Mouse (Mus musculus) limb, embryonic 15.5 days (tissue): ENCODE results near the gene Dnase1l2. TPM values are rescaled to one million over a fixed set of nuclear protein-coding genes. Genes with fewer than 3 reads are reported as not detected.

Source experiments
- ATAC-seq: fragments of 200-750 bp; cut with Nextera tagmentation; 2 replicates; pipeline ENCODE4 v1.8.0; 2017; ENCODE audit warnings: low read depth, moderate TSS enrichment; ENCODE audit not compliant: insufficient number of reproducible peaks, low FRiP score, low TSS enrichment
- H3K27ac ChIP-seq: fragments of 300-500 bp; sonication (generic); 2 replicates; pipeline ENCODE4 v1.5.1; 2015; ENCODE audit warnings: moderate library complexity, mild to moderate bottlenecking, inconsistent platforms
- H3K27me3 ChIP-seq: fragments of 300-500 bp; sonication (generic); 2 replicates; pipeline ENCODE4 v1.6.1; 2015; ENCODE audit warnings: inconsistent platforms
- H3K36me3 ChIP-seq: fragments of 300-500 bp; sonication (generic); 2 replicates; pipeline ENCODE4 v1.6.1; 2015; ENCODE audit warnings: inconsistent platforms
- H3K4me1 ChIP-seq: fragments of 300-500 bp; sonication (generic); 2 replicates; pipeline ENCODE4 v1.6.1; 2015; ENCODE audit warnings: inconsistent platforms
- H3K4me2 ChIP-seq: fragments of 300-500 bp; sonication (generic); 2 replicates; pipeline ENCODE4 v1.6.1; 2015; ENCODE audit warnings: mild to moderate bottlenecking, inconsistent platforms
- H3K4me3 ChIP-seq: fragments of 300-500 bp; sonication (generic); 2 replicates; pipeline ENCODE4 v1.5.1; 2015; ENCODE audit warnings: mild to moderate bottlenecking, inconsistent platforms
- H3K9ac ChIP-seq: fragments of 300-500 bp; sonication (generic); 2 replicates; pipeline ENCODE4 v1.6.1; 2015; ENCODE audit warnings: inconsistent platforms
- H3K9me3 ChIP-seq: fragments of 300-500 bp; sonication (generic); 2 replicates; pipeline ENCODE4 v1.6.1; 2016; ENCODE audit warnings: inconsistent platforms
- WGBS: fragments of 180-500 bp; shearing (Covaris S2); methylation state at CpG from one replicate; pipeline ENCODE4 v1.1.7; 2015; 5-methylcytosine and 5-hydroxymethylcytosine counted together
- polyA plus RNA-seq: library from polyadenylated mRNA; unstranded; fragments of >200 nt; fragmentation: Nextera tagmentation; extraction: Ambion mirVana; gene quantifications from 2 replicates; pipeline ENCODE4 v1.2.1, GENCODE M21; 2015

Dnase1l2 gene
- polyA plus RNA-seq, 1 experiment from 2014 or later = 13.3 TPM

- Histone ChIP-seq H3K4me2 (no peak overlapping the region), H3K4me3 (no peak overlapping the region), H3K9me3 (no peaks in the 10 kb centered on the region), H3K36me3 (peaks cover 58% of the 10 kb centered on the region), H3K27me3 (no peaks in the 10 kb centered on the region), H3K9ac (no peak overlapping the region), H3K27ac (no peak overlapping the region), H3K4me1 (peaks cover 21% of the 10 kb centered on the region)
- WGBS = 90% methylated on average over 6 of the region's 6 CpGs
- ATAC-seq = no peak
Measured at GRCm38 (mm10) chr17:24451220-24451619, 8.3 kb upstream of the Dnase1l2 start.

- no peak overlapping the region for H3K9ac ChIP-seq
- no peak overlapping the region for H3K27ac ChIP-seq
- no peak overlapping the region for H3K4me3 ChIP-seq
- H3K4me2 ChIP-seq = no peak overlapping the region
- peaks cover 16% of the 10 kb centered on the region for H3K4me1 ChIP-seq
- 93% methylated on average over 6 of the region's 6 CpGs for WGBS
- peaks cover 76% of the 10 kb centered on the region for H3K36me3 ChIP-seq
- ATAC-seq = no peak
- no peaks in the 10 kb centered on the region for H3K9me3 ChIP-seq
- no peaks in the 10 kb centered on the region for H3K27me3 ChIP-seq
Measured at GRCm38 (mm10) chr17:24449507-24449906, 6.6 kb upstream of the Dnase1l2 start.

- Histone ChIP-seq H3K4me1 (0 out of 2 replicates have a peak, but pooled peaks cover 3% of the 10 kb centered on the region), H3K27me3 (no peaks in the 10 kb centered on the region), H3K4me2 (no peak overlapping the region), H3K36me3 (peaks cover 97% of the 10 kb centered on the region), H3K9me3 (no peaks in the 10 kb centered on the region), H3K27ac (no peak overlapping the region), H3K4me3 (no peak overlapping the region), H3K9ac (no peak overlapping the region)
- no peak for ATAC-seq
- 93% methylated on average over 8 of the region's 8 CpGs for WGBS
Measured at GRCm38 (mm10) chr17:24446590-24446989, 3.7 kb upstream of the Dnase1l2 start.

GRCm38 (mm10) chr17:24443409-24443808 is 504 bp upstream of the Dnase1l2 start:
- no peak overlapping the region for H3K4me2 ChIP-seq
- no peak overlapping the region for H3K4me3 ChIP-seq
- 83% methylated on average over 4 of the region's 4 CpGs for WGBS
- H3K27me3 ChIP-seq = no peaks in the 10 kb centered on the region
- no peak overlapping the region for H3K27ac ChIP-seq
- H3K4me1 ChIP-seq = 0 out of 2 replicates have a peak, but pooled peaks cover 3% of the 10 kb centered on the region
- ATAC-seq = no peak
- H3K9me3 ChIP-seq = no peaks in the 10 kb centered on the region
- peaks cover 96% of the 10 kb centered on the region for H3K36me3 ChIP-seq
- H3K9ac ChIP-seq = no peak overlapping the region

- 89% methylated on average over 14 of the region's 14 CpGs for WGBS
- Histone ChIP-seq H3K27me3 (no peaks in the 10 kb centered on the region), H3K36me3 (peaks cover 95% of the 10 kb centered on the region), H3K4me2 (no peak overlapping the region), H3K27ac (no peak overlapping the region), H3K9ac (no peak overlapping the region), H3K9me3 (no peaks in the 10 kb centered on the region), H3K4me3 (no peak overlapping the region), H3K4me1 (no peaks in the 10 kb centered on the region)
- ATAC-seq = no peak
Measured at GRCm38 (mm10) chr17:24442107-24442506, 798 bp downstream of the Dnase1l2 start.

- ATAC-seq = no peak
- Histone ChIP-seq H3K9me3 (no peaks in the 10 kb centered on the region), H3K4me1 (no peaks in the 10 kb centered on the region), H3K27ac (no peak overlapping the region), H3K36me3 (peaks cover 91% of the 10 kb centered on the region), H3K4me3 (no peak overlapping the region), H3K4me2 (no peak overlapping the region), H3K9ac (no peak overlapping the region), H3K27me3 (no peaks in the 10 kb centered on the region)
- 38% methylated on average over 2 of the region's 2 CpGs for WGBS
Measured at GRCm38 (mm10) chr17:24441148-24441547, 1.8 kb downstream of the Dnase1l2 start.

GRCm38 (mm10) chr17:24440377-24440776 is 2.5 kb downstream of the Dnase1l2 start:
- Histone ChIP-seq H3K9me3 (no peaks in the 10 kb centered on the region), H3K36me3 (peaks cover 91% of the 10 kb centered on the region)

GRCm38 (mm10) chr17:24437016-24437415 is 5.9 kb downstream of the Dnase1l2 start:
- WGBS = 74% methylated on average over 5 of the region's 5 CpGs
- no peak for ATAC-seq
- Histone ChIP-seq H3K9me3 (no peaks in the 10 kb centered on the region), H3K27me3 (no peaks in the 10 kb centered on the region), H3K36me3 (peaks cover 78% of the 10 kb centered on the region), H3K4me3 (no peak overlapping the region), H3K27ac (no peak overlapping the region), H3K9ac (no peak overlapping the region), H3K4me2 (no peak overlapping the region), H3K4me1 (no peaks in the 10 kb centered on the region)

More at GRCm38 (mm10) chr17:24440377-24440776, 2.5 kb downstream of the Dnase1l2 start:
- WGBS = 88% methylated on average over 8 of the region's 8 CpGs
- Histone ChIP-seq H3K4me3 (no peak overlapping the region), H3K4me2 (no peak overlapping the region), H3K4me1 (no peaks in the 10 kb centered on the region), H3K27me3 (no peaks in the 10 kb centered on the region), H3K9ac (no peak overlapping the region), H3K27ac (no peak overlapping the region)
- ATAC-seq = no peak

- Histone ChIP-seq H3K4me2 (no peak overlapping the region), H3K4me1 (peaks cover 19% of the 10 kb centered on the region), H3K9ac (no peak overlapping the region), H3K9me3 (no peaks in the 10 kb centered on the region), H3K27ac (no peak overlapping the region), H3K36me3 (peaks cover 24% of the 10 kb centered on the region), H3K27me3 (no peaks in the 10 kb centered on the region), H3K4me3 (no peak overlapping the region)
- 83% methylated on average over 14 of the region's 14 CpGs for WGBS
- ATAC-seq = no peak
Measured at GRCm38 (mm10) chr17:24429201-24429983, 13.5 kb downstream of the Dnase1l2 start.

GRCm38 (mm10) chr17:24427170-24427557 is 15.7 kb downstream of the Dnase1l2 start:
- Histone ChIP-seq H3K27me3 (no peaks in the 10 kb centered on the region), H3K4me1 (peaks cover 19% of the 10 kb centered on the region), H3K4me3 (peak overlapping the region; percentile 73), H3K36me3 (peaks cover 34% of the 10 kb centered on the region), H3K4me2 (peak overlapping the region; percentile 68), H3K27ac (peak overlapping the region; percentile 98), H3K9me3 (no peaks in the 10 kb centered on the region), H3K9ac (peak overlapping the region; percentile 85)
- ATAC-seq = no peak
- WGBS = 4% methylated on average over 8 of the region's 8 CpGs

- WGBS = under 1% methylated on average over 48 of the region's 48 CpGs
- Histone ChIP-seq H3K4me1 (peaks cover 19% of the 10 kb centered on the region), H3K36me3 (peaks cover 39% of the 10 kb centered on the region), H3K9ac (peak within 1 kb of the TSS; percentile 85), H3K9me3 (no peaks in the 10 kb centered on the region), H3K27me3 (no peaks in the 10 kb centered on the region), H3K4me3 (peak within 1 kb of the TSS; percentile 73), H3K27ac (peak within 1 kb of the TSS; percentile 98), H3K4me2 (peak within 1 kb of the TSS; percentile 68)
- ATAC-seq = peak; percentile 95
Measured at GRCm38 (mm10) chr17:24426471-24427169, 16.3 kb downstream of the Dnase1l2 start, which contains the start of gene Eci1. Eci1 (plus strand) TSS chr17:24426641.

- H3K4me1 ChIP-seq = peaks cover 18% of the 10 kb centered on the region
- peak overlapping the region; percentile 68; the same call in 1 of the 2 replicates for H3K4me2 ChIP-seq
- no peak overlapping the region for H3K9ac ChIP-seq
- H3K9me3 ChIP-seq = no peaks in the 10 kb centered on the region
- peaks cover 46% of the 10 kb centered on the region for H3K36me3 ChIP-seq
- no peaks in the 10 kb centered on the region for H3K27me3 ChIP-seq
- 82% methylated on average over 7 of the region's 7 CpGs for WGBS
- no peak for ATAC-seq
- H3K27ac ChIP-seq = peak overlapping the region; percentile 98
- peak overlapping the region; percentile 73 for H3K4me3 ChIP-seq
Measured at GRCm38 (mm10) chr17:24425905-24426304, 17.0 kb downstream of the Dnase1l2 start.
